Mouse (Mus musculus): ENCODE data around the gene Strn.

Gene Strn

GRCm38 (mm10) chr17:78737096-78737495 lies at the start of gene Strn:
Strn (minus strand) TSS chr17:78737196.
- DNase-seq: no peak

DNA sequence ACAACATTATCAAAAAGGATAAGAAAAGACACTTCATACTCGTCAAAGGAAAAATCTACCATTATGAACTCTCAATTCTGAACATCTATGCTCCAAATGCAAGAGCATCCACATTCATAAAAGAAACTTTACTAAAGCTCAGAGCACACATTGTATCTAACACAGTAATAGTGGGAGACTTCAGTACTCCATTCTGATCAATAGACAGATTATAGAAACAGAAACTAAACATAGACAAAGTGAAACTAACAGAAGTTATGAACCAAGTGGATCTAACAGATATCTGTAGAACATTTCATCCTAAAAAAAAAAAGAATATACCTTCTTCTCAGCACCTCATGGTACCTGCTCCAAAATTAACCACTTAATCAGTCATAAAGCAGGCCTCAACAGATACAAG lies 41.8 kb upstream of the Strn start:
- no peak for DNase-seq

- no peak for DNase-seq
These were observed 35.3 kb upstream of the Strn start for GRCm38 (mm10) chr17:78772317-78772716.

GRCm38 (mm10) chr17:78770932-78771331 lies 33.9 kb upstream of the Strn start:
- no peak for DNase-seq

GRCm38 (mm10) chr17:78769341-78769740 lies 32.3 kb upstream of the Strn start:
- no peak for DNase-seq

GRCm38 (mm10) chr17:78768937-78769336 lies 31.9 kb upstream of the Strn start:
- no peak for DNase-seq

DNA sequence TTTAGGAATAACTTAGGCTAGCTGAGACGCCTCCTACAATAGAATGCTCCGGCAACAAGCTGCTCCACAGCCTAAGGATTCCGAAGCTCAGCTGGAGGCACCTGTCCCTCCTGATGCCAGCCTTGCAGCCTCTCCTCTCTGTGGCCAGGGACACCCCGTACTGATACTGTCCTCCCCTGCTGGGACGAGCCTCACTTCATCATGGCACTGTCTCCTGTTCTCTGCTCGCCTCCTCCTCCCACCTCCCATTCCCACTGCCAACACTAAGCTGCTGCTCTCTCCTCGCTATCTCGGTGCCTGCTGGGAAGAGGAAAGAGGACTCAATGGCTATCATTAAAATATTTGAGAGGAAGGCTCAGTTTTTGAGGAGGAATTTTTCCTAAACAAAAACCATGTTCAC lies 30.6 kb upstream of the Strn start:
- no peak for DNase-seq

DNA sequence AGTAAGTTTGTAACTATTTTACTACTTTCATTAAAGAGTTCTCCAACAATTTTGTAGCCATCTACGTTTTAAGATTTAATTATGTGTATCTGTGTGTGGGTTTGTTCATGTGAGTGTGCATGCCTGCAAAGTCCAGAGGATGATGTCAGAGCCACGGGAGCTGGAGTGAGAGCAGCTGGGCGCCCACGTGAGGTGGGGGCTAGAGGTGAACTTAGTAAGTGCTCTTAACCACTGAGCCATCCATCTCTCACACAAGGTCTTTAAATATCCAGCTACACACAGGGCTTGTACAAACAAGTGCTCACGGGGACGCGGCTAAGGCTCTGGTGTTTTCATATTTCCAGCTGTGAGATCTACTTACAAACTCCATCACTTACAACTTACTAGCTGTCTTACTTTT lies 29.1 kb upstream of the Strn start:
- no peak for DNase-seq

GRCm38 (mm10) chr17:78763272-78763671 lies 26.3 kb upstream of the Strn start:
- DNase-seq: no peak

DNA sequence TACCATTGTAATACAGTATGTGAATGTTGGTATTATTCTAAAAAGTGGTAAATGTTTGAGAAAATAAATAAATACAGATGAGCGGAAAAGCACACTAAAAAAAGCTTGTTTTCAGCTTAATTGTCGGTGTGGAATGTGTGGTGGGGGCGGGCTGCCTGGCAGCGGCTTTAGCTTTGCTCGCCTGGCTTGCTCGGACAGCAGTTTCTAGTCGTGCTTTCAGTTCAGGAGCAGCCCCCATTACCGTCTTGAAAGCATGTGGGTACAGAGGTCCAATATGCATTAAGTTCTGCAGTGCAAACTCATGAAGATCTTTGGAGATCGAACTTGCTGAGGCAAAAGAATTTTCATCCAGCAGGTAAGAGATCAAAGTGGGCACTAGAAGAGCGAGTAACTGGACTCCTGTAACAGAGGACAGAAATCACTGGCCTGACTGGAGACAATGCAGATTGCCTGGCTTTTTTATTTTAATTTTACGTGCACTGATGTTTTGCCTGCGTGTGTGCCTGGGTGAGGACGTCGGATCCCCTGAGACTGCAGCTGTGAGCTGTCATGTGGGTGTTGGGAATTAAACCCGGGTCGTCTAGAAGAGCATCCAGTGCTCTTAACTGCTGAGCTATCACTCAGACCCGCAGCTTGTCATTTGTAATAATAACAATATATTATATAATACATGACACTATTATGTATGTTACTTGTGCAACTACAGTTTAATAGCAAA lies 16.1 kb upstream of the Strn start:
- no peak for DNase-seq

DNA sequence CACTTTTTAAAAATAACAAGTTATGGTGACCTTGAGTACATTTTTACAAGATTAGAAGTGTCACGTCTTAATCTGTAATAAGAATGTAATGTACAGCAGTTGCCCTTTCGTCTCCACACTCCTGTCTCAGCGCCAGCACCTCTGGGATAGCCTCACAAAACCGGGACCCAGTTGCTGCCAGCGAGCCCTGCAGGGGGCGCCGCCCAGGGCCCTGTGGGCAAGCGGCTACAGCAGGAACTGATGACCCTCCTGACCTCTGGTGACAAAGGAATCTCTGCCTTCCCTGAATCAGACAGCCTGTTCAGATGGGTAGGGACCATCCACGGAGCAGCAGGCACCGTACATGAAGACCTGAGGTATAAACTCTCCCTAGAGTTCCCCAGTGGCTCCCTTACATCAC lies 15.1 kb upstream of the Strn start:
- DNase-seq: no peak

- no peak for DNase-seq
These were observed 11.4 kb upstream of the Strn start for GRCm38 (mm10) chr17:78748440-78748839.

DNA sequence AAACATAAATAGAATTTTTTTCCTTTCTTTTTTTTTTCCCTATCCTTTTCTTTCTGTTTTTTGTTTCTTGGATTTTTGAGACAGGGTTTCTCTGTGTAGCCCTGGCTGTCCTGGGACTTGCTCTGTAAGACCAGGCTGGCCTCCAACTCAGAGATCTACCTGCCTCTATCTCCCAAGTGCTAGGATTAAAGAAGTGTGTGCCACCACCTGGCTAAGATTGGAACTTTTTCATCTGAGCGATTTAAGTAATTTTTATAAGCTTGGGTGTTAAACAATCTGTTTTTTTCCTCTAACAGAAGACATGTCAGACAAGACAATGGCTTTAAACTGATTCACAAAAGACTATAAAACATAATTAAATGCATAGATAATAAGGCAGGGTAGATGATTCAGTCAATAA lies 1.4 kb upstream of the Strn start:
- DNase-seq: no peak

- peak; percentile 21 for DNase-seq
These were observed 775 bp upstream of the Strn start for GRCm38 (mm10) chr17:78737771-78738170.

DNA sequence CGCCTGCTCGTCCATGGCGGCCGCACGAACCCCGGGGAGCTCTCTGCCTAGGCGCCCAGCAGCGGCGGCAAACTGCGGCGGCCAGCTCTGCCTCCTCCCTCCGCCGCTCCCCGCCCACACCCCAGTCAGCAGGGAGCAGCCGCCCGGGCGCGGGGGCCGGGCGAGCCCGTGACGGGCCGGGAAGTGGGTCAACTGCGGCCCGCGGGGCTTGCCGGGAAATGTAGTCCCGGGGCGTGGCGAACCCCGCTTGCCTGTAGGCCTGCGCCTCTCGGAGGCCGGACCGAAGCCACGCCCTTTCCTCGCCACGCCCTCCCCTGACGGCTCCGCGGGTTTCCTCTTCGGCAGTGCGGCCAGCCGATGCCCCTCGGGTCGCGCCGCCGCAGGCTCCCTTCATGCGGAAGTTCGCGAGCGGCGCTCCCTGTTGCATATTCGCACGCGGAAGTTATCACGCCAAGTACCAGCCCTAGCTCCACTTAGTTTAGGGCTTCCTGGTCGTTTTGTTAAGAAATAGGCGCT lies 465 bp downstream of the Strn start:
- DNase-seq: peak; percentile 99

GRCm38 (mm10) chr17:78735731-78736472 lies 1.1 kb downstream of the Strn start:
- peak; percentile 52 for DNase-seq

DNA sequence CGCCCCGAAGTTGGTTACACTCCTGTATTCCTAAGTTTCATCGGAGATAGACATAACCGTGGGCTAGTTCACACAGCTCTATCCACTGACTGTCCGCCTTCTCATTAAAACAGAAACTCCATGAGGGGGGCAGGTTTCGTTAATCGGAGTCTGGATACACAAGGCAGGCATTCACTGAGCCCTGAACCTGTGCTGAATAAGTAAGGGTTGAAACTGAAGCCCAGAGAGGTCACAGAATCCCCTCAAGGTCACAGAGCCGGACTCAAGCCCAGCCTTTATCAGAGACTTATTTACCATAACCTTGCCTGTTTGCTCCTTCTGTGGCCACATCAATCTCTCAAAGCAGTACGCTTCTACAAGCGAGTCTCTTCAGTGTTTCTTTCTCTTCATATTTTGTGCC lies 2.2 kb downstream of the Strn start:
- no peak for DNase-seq

DNA sequence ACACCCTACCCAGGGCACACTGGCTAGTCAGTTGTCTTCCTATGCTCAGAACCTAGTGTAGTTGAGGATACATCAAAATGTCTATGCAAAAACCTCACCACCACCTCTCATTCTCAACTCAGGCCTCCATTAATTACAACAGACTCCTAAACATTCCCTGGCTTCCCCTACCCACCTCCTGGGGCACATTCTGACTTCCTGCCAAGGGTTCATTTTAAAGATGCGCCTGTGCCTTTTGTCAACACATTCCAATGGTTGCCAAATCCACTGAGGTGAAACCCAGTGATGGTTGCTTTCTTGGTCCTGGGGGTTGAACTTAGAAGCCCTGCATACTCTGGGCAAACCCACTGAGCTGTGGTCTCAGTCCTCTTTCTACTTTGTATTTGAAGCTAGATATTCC lies 4.9 kb downstream of the Strn start:
- DNase-seq: peak; percentile 36

- DNase-seq: no peak
These were observed 10.1 kb downstream of the Strn start for GRCm38 (mm10) chr17:78726746-78727449.

DNA sequence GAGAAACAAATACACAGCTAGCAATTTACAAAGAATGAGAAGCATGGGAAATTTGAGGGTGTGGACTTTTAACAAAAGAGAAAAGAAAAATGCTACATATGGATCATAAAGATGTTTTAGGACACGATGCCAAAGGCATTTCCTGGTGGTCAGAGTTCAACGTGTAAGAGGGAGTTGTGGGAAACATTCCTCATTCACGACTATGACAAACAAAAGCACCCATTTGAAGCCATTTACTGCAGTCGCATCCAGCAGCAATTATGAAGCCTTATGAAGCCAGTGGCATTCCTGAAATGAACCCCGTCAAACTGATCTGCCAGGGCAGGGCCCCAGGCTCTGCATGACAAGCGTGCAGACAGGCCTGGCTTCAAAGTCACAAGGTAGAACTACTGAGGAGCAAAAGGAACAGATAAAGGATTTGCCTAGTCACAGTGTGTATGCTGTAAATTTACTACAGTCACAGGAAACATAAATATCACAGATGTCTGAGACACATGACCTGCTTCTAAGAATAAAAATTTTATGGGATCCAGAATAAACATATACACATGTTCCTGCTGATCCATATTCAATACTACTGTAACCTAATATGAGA lies 12.4 kb downstream of the Strn start:
- no peak for DNase-seq

DNA sequence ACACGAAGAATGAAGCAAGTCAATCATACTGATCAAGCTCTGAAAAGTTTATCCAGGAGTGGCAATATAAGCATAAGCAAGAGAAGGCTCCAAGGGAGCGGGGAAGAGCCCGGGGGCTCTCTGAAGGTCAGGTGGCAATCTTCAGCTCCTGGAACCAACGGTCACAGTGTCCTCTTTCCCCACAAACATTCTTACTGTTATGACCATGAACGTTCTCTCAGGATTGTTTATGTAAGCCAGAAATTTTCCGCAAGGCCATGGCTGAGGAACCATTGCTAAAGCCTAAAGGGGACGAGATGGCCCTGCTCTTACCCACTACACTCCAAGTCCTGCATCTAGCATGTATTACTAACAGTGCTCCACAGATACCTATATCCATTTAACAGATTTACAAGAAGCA lies 15.3 kb downstream of the Strn start:
- DNase-seq: no peak

DNA sequence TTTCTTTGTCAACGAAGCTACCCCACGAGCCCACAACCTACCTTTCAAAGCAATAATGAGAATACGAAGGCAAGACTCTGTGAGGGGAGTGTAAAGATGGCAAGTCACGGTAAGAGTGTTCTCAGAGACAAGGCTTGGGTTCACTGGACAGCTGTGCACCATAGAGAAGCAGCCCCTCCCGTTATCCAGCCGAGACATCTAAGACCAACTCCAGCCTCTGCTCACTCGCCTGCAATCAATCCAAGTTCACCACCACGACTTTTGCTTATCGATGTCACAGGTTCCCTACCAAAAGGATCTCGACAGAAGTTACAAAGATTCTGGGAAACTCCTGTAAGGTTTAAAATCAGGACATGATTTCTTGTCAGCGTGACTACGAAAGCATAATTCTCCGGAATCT lies 17.9 kb downstream of the Strn start:
- no peak for DNase-seq

GRCm38 (mm10) chr17:78710258-78710657 lies 26.7 kb downstream of the Strn start:
- no peak for DNase-seq

Measured in cerebellum, adult 11-12 months (tissue).